ENCODE assay signal across 11 mouse cellular contexts in genomic region chr11:107447349-107447748, GRCm38 (mm10). TPM values are rescaled to one million over a fixed set of nuclear protein-coding genes. Genes with fewer than 3 reads are reported as not detected.
DNase-seq lines count a peak whose midpoint lies in the region; ATAC-seq and TF ChIP-seq lines count a peak whose summit lies in the region.
"Had no signal": no experiment of that assay in that cellular context is flagged by ENCODE, and none has a peak within 500 bp of the region (broad histone marks: within the 10 kb centered on the region; RNA-seq: fewer than 3 reads in every experiment).

No protein-coding gene starts in this region.

- no peaks in the 10 kb centered on the region for H3K36me3 ChIP-seq in liver, embryonic 11.5 days (ENCODE audit: control insufficient read depth, insufficient read depth, low read length)
- H3K36me3 ChIP-seq in stomach, embryonic 14.5 days (ENCODE audit: control insufficient read depth, insufficient read depth, low read length): no peaks in the 10 kb centered on the region
- H3K36me3 ChIP-seq in kidney, adult 2 months (ENCODE audit: control insufficient read depth, insufficient read depth, low read length): no peaks in the 10 kb centered on the region
- H3K36me3 ChIP-seq: hindbrain, embryonic 15.5 days; midbrain, embryonic 13.5 days had no signal

- no peak for TF ChIP-seq POLR2A in kidney, adult 2 months (IDR thresholded peaks at IDR 0.05; ENCODE audit: low read depth, low read length)

- peaks cover 55% of the 10 kb centered on the region for H3K4me1 ChIP-seq in liver, embryonic 11.5 days (replicated peaks; ENCODE audit: control insufficient read depth, insufficient read depth, low read length)
- H3K4me1 ChIP-seq in stomach, embryonic 14.5 days (ENCODE audit: control insufficient read depth, insufficient read depth, low read length): 0 out of 2 replicates have a peak, but pooled peaks cover 9% of the 10 kb centered on the region
- peaks cover 19% of the 10 kb centered on the region for H3K4me1 ChIP-seq in kidney, adult 2 months (ENCODE audit: control insufficient read depth, insufficient read depth, low read length)

- peak; percentile 39 for DNase-seq in gastrocnemius, postnatal 25 days
- DNase-seq in gastrocnemius, postnatal 36 days: no peak
- peak; percentile 54 for DNase-seq in R1 (ENCODE audit: low read depth, low spot score)
- DNase-seq in liver, embryonic 11.5 days (ENCODE audit: low spot score): no peak
- no peak for DNase-seq in embryo, embryonic 9.5 days (ENCODE audit: extremely low spot score)
- no peak for DNase-seq in left cerebral cortex, adult 11 months (ENCODE audit: low spot score)
- DNase-seq in kidney, adult 2 months: no peak

- WGBS in liver, embryonic 11.5 days: 39% methylated on average over 5 of the region's 5 CpGs
- WGBS in stomach, embryonic 14.5 days: 54% methylated on average over 5 of the region's 5 CpGs
- WGBS in kidney, adult 2 months: 44% methylated on average over 5 of the region's 5 CpGs

- no peak overlapping the region for H3K4me3 ChIP-seq in liver, embryonic 11.5 days (ENCODE audit: low read depth, low read length)
- H3K4me3 ChIP-seq in stomach, embryonic 14.5 days (ENCODE audit: low read depth, low read length): no peak overlapping the region
- H3K4me3 ChIP-seq in kidney, adult 2 months (ENCODE audit: insufficient read depth, low read depth, low read length): no peak overlapping the region
- H3K4me3 ChIP-seq: hindbrain, embryonic 15.5 days; left cerebral cortex, adult 2 months; midbrain, embryonic 13.5 days had no signal

- H3K9me3 ChIP-seq in liver, embryonic 11.5 days (ENCODE audit: control insufficient read depth, low read length): no peaks in the 10 kb centered on the region
- H3K9me3 ChIP-seq in stomach, embryonic 14.5 days (ENCODE audit: control insufficient read depth, low read depth, low read length): no peaks in the 10 kb centered on the region
- H3K9me3 ChIP-seq: hindbrain, embryonic 15.5 days; midbrain, embryonic 13.5 days had no signal

- no peak for TF ChIP-seq CTCF in kidney, adult 2 months (conservative IDR thresholded peaks at IDR 0.05; ENCODE audit: insufficient read depth, insufficient read length, low read depth, low read length)

- peak overlapping the region; percentile 48 for H3K4me2 ChIP-seq in liver, embryonic 11.5 days
- no peak overlapping the region for H3K4me2 ChIP-seq in stomach, embryonic 14.5 days (replicated peaks; ENCODE audit: low read depth, low read length)
- H3K4me2 ChIP-seq: hindbrain, embryonic 15.5 days; midbrain, embryonic 13.5 days had no signal

- ATAC-seq in liver, embryonic 11.5 days (replicated peaks; ENCODE audit: low FRiP score): peak; percentile 79
- 0 out of 2 replicates have a peak, but pooled peaks have one; percentile 44 for ATAC-seq in stomach, embryonic 14.5 days (ENCODE audit: insufficient number of reproducible peaks, insufficient read depth, low FRiP score, low read depth)
- ATAC-seq: midbrain, embryonic 13.5 days had no signal

- peak overlapping the region; percentile 11; the same call in 1 of the 2 replicates for H3K27ac ChIP-seq in liver, embryonic 11.5 days (ENCODE audit: low read depth, low read length)
- no peak overlapping the region for H3K27ac ChIP-seq in stomach, embryonic 14.5 days (ENCODE audit: low read length)
- H3K27ac ChIP-seq in kidney, adult 2 months (ENCODE audit: insufficient read depth, low read depth, low read length): no peak overlapping the region
- H3K27ac ChIP-seq: hindbrain, embryonic 15.5 days; left cerebral cortex, adult 2 months; midbrain, embryonic 13.5 days had no signal

- H3K9ac ChIP-seq in liver, embryonic 11.5 days (ENCODE audit: low read depth, low read length): no peak overlapping the region
- no peak overlapping the region for H3K9ac ChIP-seq in stomach, embryonic 14.5 days (replicated peaks; ENCODE audit: low read depth, low read length)
- H3K9ac ChIP-seq: hindbrain, embryonic 15.5 days; midbrain, embryonic 13.5 days had no signal

- intact Hi-C loops in gastrocnemius, postnatal 36 days (cut with DNase I): no loop called here

- no peaks in the 10 kb centered on the region for H3K27me3 ChIP-seq in liver, embryonic 11.5 days (replicated peaks; ENCODE audit: control insufficient read depth, insufficient read depth, low read length)
- no peaks in the 10 kb centered on the region for H3K27me3 ChIP-seq in stomach, embryonic 14.5 days (ENCODE audit: control insufficient read depth, insufficient read depth, low read length)
- no peaks in the 10 kb centered on the region for H3K27me3 ChIP-seq in kidney, adult 2 months (replicated peaks; ENCODE audit: control insufficient read depth, insufficient read depth, low read length)
- H3K27me3 ChIP-seq: hindbrain, embryonic 15.5 days; midbrain, embryonic 13.5 days had no signal

RNA-seq across cellular contexts. Expression of gene Pitpnc1, which starts 23.1 kb away (rescaled TPM):
- total RNA-seq in gastrocnemius, postnatal 25 days (2021): 10 to 100 TPM; 89.2 TPM
- 10 to 100 TPM; 60.0 to 78.1 TPM for total RNA-seq in gastrocnemius, postnatal 36 days (2021)
- 19.2 and 19.4 TPM in 2 replicates for polyA plus RNA-seq in liver, embryonic 11.5 days (2014; fragmentation: Nextera tagmentation; extraction: Ambion mirVana)
- 15.5 and 15.7 TPM in 2 replicates for polyA plus RNA-seq in stomach, embryonic 14.5 days (2014; fragmentation: Nextera tagmentation; extraction: Ambion mirVana)
- 15.0 and 18.5 TPM in 2 replicates for polyA plus RNA-seq in kidney, adult 2 months (2012; rRNA removed)

RNA-seq across cellular contexts. Expression of gene Psmd12, which starts 31.9 kb away (rescaled TPM):
- total RNA-seq in gastrocnemius, postnatal 25 days (2021): 100 to 1,000 TPM in 1 of 2 experiments, 10 to 100 TPM in 1; 92.3 to 104 TPM
- total RNA-seq in gastrocnemius, postnatal 36 days (2021): 100 to 1,000 TPM in 1 of 2 experiments, 10 to 100 TPM in 1; 97.9 to 101 TPM
- polyA plus RNA-seq in liver, embryonic 11.5 days (2014; fragmentation: Nextera tagmentation; extraction: Ambion mirVana): 222 and 237 TPM in 2 replicates
- polyA plus RNA-seq in stomach, embryonic 14.5 days (2014; fragmentation: Nextera tagmentation; extraction: Ambion mirVana): 158 and 182 TPM in 2 replicates
- polyA plus RNA-seq in kidney, adult 2 months (2012; rRNA removed): 15.1 and 19.9 TPM in 2 replicates

Comparison
In these comparisons a context has a peak if more than half of its experiments do, and no peak if none do; other contexts are left out.
1. DNase-seq: peak in gastrocnemius, postnatal 25 days (single experiment) and R1 (single experiment); none in gastrocnemius, postnatal 36 days (0 of 2), liver, embryonic 11.5 days (single experiment), embryo, embryonic 9.5 days (single experiment), left cerebral cortex, adult 11 months (single experiment) and kidney, adult 2 months (single experiment).